Mouse (Mus musculus) cerebellum, adult 2 months (tissue): ENCODE data around the gene Mxd1.

Experiments
- CTCF ChIP-seq: fragments of 200-500 bp; IDR thresholded peaks from 2 replicates; pipeline ENCODE4 v1.5.1; 2011; ENCODE audit warnings: low read depth, mild to moderate bottlenecking, control low read depth, low read length, moderate library complexity, borderline replicate concordance; ENCODE audit not compliant: insufficient read depth
- POLR2A ChIP-seq: fragments of 200-500 bp; IDR thresholded peaks from 2 replicates; pipeline ENCODE4 v1.6.1; 2011; ENCODE audit warnings: low read length, control low read depth, borderline replicate concordance; ENCODE audit not compliant: insufficient read depth

DNA sequence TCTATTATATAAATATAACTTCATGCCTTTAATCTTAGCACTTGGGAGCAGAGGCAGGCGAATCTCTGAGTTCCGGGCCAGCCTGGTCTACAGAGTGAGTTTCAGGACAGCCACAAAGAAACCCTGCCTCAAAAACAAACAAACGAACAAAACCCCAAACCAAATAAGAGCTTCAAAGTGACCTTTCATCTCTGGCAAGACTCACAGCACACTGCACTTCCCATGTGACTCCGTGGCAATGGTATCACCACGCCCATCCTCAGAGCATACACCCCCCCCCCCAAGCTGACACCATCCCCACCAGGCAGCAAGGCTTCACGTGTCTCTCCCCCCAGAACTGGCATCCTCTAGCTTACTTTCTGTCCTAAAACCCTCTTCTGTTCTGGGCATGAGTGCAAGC, 28.9 kb upstream of the Mxd1 start:
- TF ChIP-seq POLR2A (no peak), CTCF (no peak)
